Mouse (Mus musculus): ENCODE data around the gene Stat5a. TPM values are rescaled to one million over a fixed set of nuclear protein-coding genes. Genes with fewer than 3 reads are reported as not detected.

Stat5a gene
- 38.6 to 43.6 TPM (median 41.8 TPM) in 4 replicates for total RNA-seq (2023; ENCODE audit: inconsistent age)

DNA sequence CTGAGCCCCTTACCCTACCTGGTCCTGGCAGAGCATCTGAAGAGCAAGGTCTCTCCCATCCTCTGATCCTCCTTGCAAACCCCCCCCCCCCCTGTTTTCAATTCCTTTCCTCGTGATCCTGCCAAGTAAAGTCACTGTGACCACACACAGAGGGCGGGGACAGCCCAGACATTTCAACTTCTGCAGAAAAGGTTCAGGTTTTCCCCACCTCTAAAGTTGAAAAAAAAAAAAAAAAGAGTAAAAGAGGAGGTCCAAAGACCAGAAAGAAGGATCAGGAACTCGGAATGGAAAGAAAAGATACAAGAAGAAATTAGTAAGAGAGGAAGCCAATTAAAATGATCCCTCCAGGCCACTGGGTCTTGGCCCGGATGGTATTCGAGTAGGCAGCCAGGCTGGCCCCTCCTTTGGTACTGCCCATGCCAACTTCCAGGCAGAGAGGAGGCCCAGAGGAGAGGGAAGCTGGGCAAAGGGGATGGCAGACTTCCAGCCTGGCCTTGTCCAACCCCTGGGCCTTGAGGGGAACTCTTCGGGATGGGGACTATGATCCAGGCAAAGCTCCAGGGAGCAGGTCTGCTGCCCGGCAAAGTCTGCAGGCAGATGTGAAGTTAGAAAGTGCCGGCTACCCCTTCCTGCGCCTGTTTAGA, at the start of gene Stat5a:
Gene Stat5a (plus strand): TSS at position 417 of the 644 bp plus-strand sequence.

GRCm38 (mm10) chr11:100850038-100850777, 8.9 kb upstream of the Stat5a start, which contains the start of gene Stat5b:
Stat5b (minus strand) TSS chr11:100850724.

Other genes starting within 250 kb of the Stat5a start
- gene Nkiras2, start 240.1 kb upstream of the Stat5a start, total RNA-seq (2023; ENCODE audit: inconsistent age) = 24.9 to 30.3 TPM (median 26.3 TPM) in 4 replicates
- gene Dnajc7, start 239.2 kb upstream of the Stat5a start, total RNA-seq (2023; ENCODE audit: inconsistent age) = 460 to 496 TPM (median 474 TPM) in 4 replicates
- 0.24 TPM in 1 of 4 replicates, not detected in the others for gene Zfp385c, start 166.9 kb upstream of the Stat5a start, total RNA-seq (2023; ENCODE audit: inconsistent age)
- gene Dhx58, start 155.1 kb upstream of the Stat5a start, total RNA-seq (2023; ENCODE audit: inconsistent age) = 18.4 to 28.4 TPM (median 20.7 TPM) in 4 replicates
- 37.4 to 42.8 TPM (median 40.6 TPM) in 4 replicates for gene Kat2a, start 146.9 kb upstream of the Stat5a start, total RNA-seq (2023; ENCODE audit: inconsistent age)
- gene Hspb9, start 145.5 kb upstream of the Stat5a start, total RNA-seq (2023; ENCODE audit: inconsistent age) = not detected in 4 replicates
- 128 to 135 TPM (median 134 TPM) in 4 replicates for gene Rab5c, start 121.1 kb upstream of the Stat5a start, total RNA-seq (2023; ENCODE audit: inconsistent age)
- 6.4 to 8.3 TPM (median 6.9 TPM) in 4 replicates for gene Kcnh4, start 99.4 kb upstream of the Stat5a start, total RNA-seq (2023; ENCODE audit: inconsistent age)
- gene Hcrt, start 96.4 kb upstream of the Stat5a start, total RNA-seq (2023; ENCODE audit: inconsistent age) = not detected in 4 replicates
- gene Ghdc, start 88.4 kb upstream of the Stat5a start, total RNA-seq (2023; ENCODE audit: inconsistent age) = 17.9 to 27.2 TPM (median 20.3 TPM) in 4 replicates
- 63.3 to 74.4 TPM (median 69.7 TPM) in 4 replicates for gene Stat5b, start 8.6 kb upstream of the Stat5a start, total RNA-seq (2023; ENCODE audit: inconsistent age)
- gene Stat3, start 80.2 kb downstream of the Stat5a start, total RNA-seq (2023; ENCODE audit: inconsistent age) = 235 to 266 TPM (median 245 TPM) in 4 replicates
- gene Cavin1, start 111.5 kb downstream of the Stat5a start, total RNA-seq (2023; ENCODE audit: inconsistent age) = 0.30 to 0.61 TPM (median 0.59 TPM) in 4 replicates
- 71.3 to 92.3 TPM (median 79.0 TPM) in 4 replicates for gene Atp6v0a1, start 150.1 kb downstream of the Stat5a start, total RNA-seq (2023; ENCODE audit: inconsistent age)
- 14.4 to 19.4 TPM (median 17.3 TPM) in 4 replicates for gene Naglu, start 210.7 kb downstream of the Stat5a start, total RNA-seq (2023; ENCODE audit: inconsistent age)
- 1.4 to 3.2 TPM (median 2.5 TPM) in 4 replicates for gene Hsd17b1, start 219.1 kb downstream of the Stat5a start, total RNA-seq (2023; ENCODE audit: inconsistent age)
- gene Coasy, start 223.2 kb downstream of the Stat5a start, total RNA-seq (2023; ENCODE audit: inconsistent age) = 17.2 to 20.1 TPM (median 18.2 TPM) in 4 replicates
- gene Mlx, start 227.9 kb downstream of the Stat5a start, total RNA-seq (2023; ENCODE audit: inconsistent age) = 30.7 to 44.8 TPM (median 34.4 TPM) in 4 replicates
- 3.3 to 5.1 TPM (median 4.1 TPM) in 4 replicates for gene Psmc3ip, start 236.1 kb downstream of the Stat5a start, total RNA-seq (2023; ENCODE audit: inconsistent age)

Data from B cell, adult (primary cell).